In the genomic region with DNA sequence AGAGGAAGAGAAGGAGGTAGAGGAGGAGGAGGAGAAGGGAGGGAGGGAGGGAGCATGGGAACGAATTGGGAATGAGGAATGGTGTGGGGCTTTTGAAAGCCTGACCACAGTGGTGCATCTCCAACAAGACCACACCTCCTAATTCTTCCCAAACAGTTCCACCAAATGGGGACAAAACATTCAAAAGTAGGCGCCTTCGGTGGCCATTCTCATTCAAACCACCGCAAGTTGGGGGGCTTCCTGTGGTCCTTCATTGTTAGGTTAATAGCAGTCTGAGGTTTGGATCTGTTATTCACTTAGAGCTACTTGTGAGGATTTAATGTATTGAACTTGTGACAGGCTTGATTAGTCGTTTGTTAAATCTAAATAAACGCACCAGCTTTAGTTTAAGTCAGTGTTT, we compare ENCODE assay signal across 19 mouse cellular contexts. TPM values are rescaled to one million over a fixed set of nuclear protein-coding genes. Genes with fewer than 3 reads are reported as not detected.
"Had no signal": no experiment of that assay in that cellular context is flagged by ENCODE, and none has a peak within 500 bp of the region (broad histone marks: within the 10 kb centered on the region; RNA-seq: fewer than 3 reads in every experiment).

No protein-coding gene starts in this region.

- H3K9me3 ChIP-seq: lung, embryonic 15.5 days; midbrain, embryonic 13.5 days; midbrain, embryonic 15.5 days; neural tube, embryonic 12.5 days had no signal

- H3K4me1 ChIP-seq: lung, embryonic 15.5 days; megakaryocyte, embryonic 14.5 days; midbrain, embryonic 13.5 days; midbrain, embryonic 15.5 days; neural tube, embryonic 12.5 days had no signal

- H3K27ac ChIP-seq: lung, embryonic 15.5 days; macrophage; midbrain, embryonic 13.5 days; midbrain, embryonic 15.5 days; neural tube, embryonic 12.5 days had no signal

- H3K4me3 ChIP-seq: lung, embryonic 15.5 days; megakaryocyte, embryonic 14.5 days; midbrain, embryonic 13.5 days; midbrain, embryonic 15.5 days; neural tube, embryonic 12.5 days had no signal

- H3K27me3 ChIP-seq: lung, embryonic 15.5 days; megakaryocyte, embryonic 14.5 days; midbrain, embryonic 13.5 days; midbrain, embryonic 15.5 days; neural tube, embryonic 12.5 days had no signal

- H3K4me2 ChIP-seq: lung, embryonic 15.5 days; midbrain, embryonic 11.5 days; midbrain, embryonic 13.5 days; midbrain, embryonic 15.5 days; neural tube, embryonic 12.5 days had no signal

- ATAC-seq: liver, postnatal 0 days; lung, postnatal 0 days; midbrain, embryonic 13.5 days; midbrain, embryonic 15.5 days had no signal

- DNase-seq: liver, postnatal 0 days; lung, adult 2 months; lung, postnatal 14 days; lung, postnatal 36 days; right cerebral cortex, postnatal 14 days; thymus, adult 2 months; thymus, postnatal 36 days had no signal

- H3K9ac ChIP-seq: liver, postnatal 0 days; lung, embryonic 15.5 days; midbrain, embryonic 13.5 days; midbrain, embryonic 15.5 days; neural tube, embryonic 12.5 days had no signal

RNA-seq across cellular contexts. Expression of gene Cavin4, which starts 38.4 kb away (rescaled TPM):
- total RNA-seq: megakaryocyte progenitor cell, adult 5-6 weeks; monocyte, adult 5-6 weeks; neutrophil, adult 5-6 weeks had no signal
- polyA plus RNA-seq: macrophage; spleen, adult 2 months had no signal

RNA-seq across cellular contexts. Expression of gene Tmeff1, which starts 40.0 kb away (rescaled TPM):
- polyA plus RNA-seq: macrophage had no signal
